Mouse (Mus musculus) forebrain, embryonic 16.5 days (tissue): Measurements from ENCODE around the gene Atp1b2. TPM values are rescaled to one million over a fixed set of nuclear protein-coding genes. Genes with fewer than 3 reads are reported as not detected.

Experiments
- ATAC-seq: fragments of 200-750 bp; cut with Nextera tagmentation; 2 replicates; pipeline ENCODE4 v1.8.0; 2017; ENCODE audit warnings: mild to moderate bottlenecking, moderate library complexity
- H3K27ac ChIP-seq: fragments of 300-500 bp; sonication (generic); 2 replicates; pipeline ENCODE4 v1.5.1; 2014; ENCODE audit warnings: low read length, control low read depth
- H3K27me3 ChIP-seq: fragments of 300-500 bp; sonication (generic); replicated peaks from 2 replicates; pipeline ENCODE4 v1.6.1; 2014; ENCODE audit warnings: low read length; ENCODE audit not compliant: control insufficient read depth, insufficient read depth
- H3K36me3 ChIP-seq: fragments of 300-500 bp; sonication (generic); 2 replicates; pipeline ENCODE4 v1.6.1; 2014; ENCODE audit not compliant: control insufficient read depth, insufficient read depth
- H3K4me1 ChIP-seq: fragments of 300-500 bp; sonication (generic); replicated peaks from 2 replicates; pipeline ENCODE4 v1.6.1; 2014; ENCODE audit warnings: low read length; ENCODE audit not compliant: control insufficient read depth, insufficient read depth
- H3K4me2 ChIP-seq: fragments of 300-500 bp; sonication (generic); 2 replicates; pipeline ENCODE4 v1.6.1; 2014; ENCODE audit warnings: mild to moderate bottlenecking, low read length, control low read depth
- H3K4me3 ChIP-seq: fragments of 300-500 bp; sonication (generic); replicated peaks from 2 replicates; pipeline ENCODE4 v1.5.1; 2014; ENCODE audit warnings: mild to moderate bottlenecking, low read length, control low read depth
- H3K9ac ChIP-seq: fragments of 300-500 bp; sonication (generic); replicated peaks from 2 replicates; pipeline ENCODE4 v1.6.1; 2014; ENCODE audit warnings: low read depth, low read length, control low read depth
- H3K9me3 ChIP-seq: fragments of 300-500 bp; sonication (generic); 2 replicates; pipeline ENCODE4 v1.6.1; 2016; ENCODE audit warnings: low read length; ENCODE audit not compliant: control insufficient read depth
- WGBS: fragments of 180-500 bp; shearing (Covaris S2); extraction: QIAGEN DNeasy Blood & Tissue Kit; methylation state at CpG from one replicate; pipeline ENCODE4 v1.1.7; 2014; 5-methylcytosine and 5-hydroxymethylcytosine counted together
- polyA plus RNA-seq: library from polyadenylated mRNA; unstranded; fragments of >200 nt; fragmentation: Nextera tagmentation; extraction: Ambion mirVana; gene quantifications from 2 replicates; pipeline ENCODE4 v1.2.1, GENCODE M21; 2015

Atp1b2 gene
- polyA plus RNA-seq, 1 experiment from 2014 or later, result 33.8 TPM

- no peaks in the 10 kb centered on the region for H3K27me3 ChIP-seq
- no peak overlapping the region for H3K4me2 ChIP-seq
- no peaks in the 10 kb centered on the region for H3K9me3 ChIP-seq
- H3K4me3 ChIP-seq, result no peak overlapping the region
- H3K36me3 ChIP-seq, result peaks cover 3% of the 10 kb centered on the region; the same call in 1 of the 2 replicates
- peaks cover 23% of the 10 kb centered on the region for H3K4me1 ChIP-seq
- H3K9ac ChIP-seq, result no peak overlapping the region
- no peak overlapping the region; the same call in 1 of the 2 replicates for H3K27ac ChIP-seq
- WGBS, result 8% methylated on average over 6 of the region's 6 CpGs
- ATAC-seq, result 0 out of 2 replicates have a peak, but pooled peaks have one; percentile 38
Measured at GRCm38 (mm10) chr11:69600098-69600497, 5.6 kb downstream of the Atp1b2 start.

- no peaks in the 10 kb centered on the region for H3K27me3 ChIP-seq
- peaks cover 17% of the 10 kb centered on the region for H3K4me1 ChIP-seq
- H3K27ac ChIP-seq, result no peak overlapping the region
- ATAC-seq, result no peak
- H3K4me3 ChIP-seq, result no peak overlapping the region
- H3K9me3 ChIP-seq, result no peaks in the 10 kb centered on the region
- no peak overlapping the region for H3K9ac ChIP-seq
- 11% methylated on average over 9 of the region's 9 CpGs for WGBS
- H3K36me3 ChIP-seq, result peaks cover 3% of the 10 kb centered on the region; the same call in 1 of the 2 replicates
- H3K4me2 ChIP-seq, result no peak overlapping the region
Measured at GRCm38 (mm10) chr11:69599436-69599835, 6.3 kb downstream of the Atp1b2 start.

- Histone ChIP-seq H3K9me3 (no peaks in the 10 kb centered on the region), H3K36me3 (peaks cover 5% of the 10 kb centered on the region; the same call in 1 of the 2 replicates), H3K27ac (no peak overlapping the region), H3K27me3 (no peaks in the 10 kb centered on the region), H3K4me2 (no peak overlapping the region), H3K4me3 (no peak overlapping the region), H3K9ac (no peak overlapping the region), H3K4me1 (peaks cover 8% of the 10 kb centered on the region)
- 96% methylated on average over 6 of the region's 6 CpGs for WGBS
- ATAC-seq, result no peak
Measured at GRCm38 (mm10) chr11:69594853-69595252, 10.9 kb downstream of the Atp1b2 start.

GRCm38 (mm10) chr11:69592799-69593198 is 12.9 kb downstream of the Atp1b2 start:
- H3K4me1 ChIP-seq, result peaks cover 6% of the 10 kb centered on the region
- no peaks in the 10 kb centered on the region for H3K9me3 ChIP-seq
- no peak overlapping the region for H3K4me3 ChIP-seq
- no peaks in the 10 kb centered on the region for H3K27me3 ChIP-seq
- 85% methylated on average over 4 of the region's 4 CpGs for WGBS
- peaks cover 18% of the 10 kb centered on the region for H3K36me3 ChIP-seq
- H3K9ac ChIP-seq, result no peak overlapping the region
- no peak overlapping the region for H3K4me2 ChIP-seq
- peak overlapping the region; percentile 29 for H3K27ac ChIP-seq
- no peak for ATAC-seq

GRCm38 (mm10) chr11:69591899-69592637 is 13.7 kb downstream of the Atp1b2 start:
- Histone ChIP-seq H3K36me3 (peaks cover 18% of the 10 kb centered on the region), H3K27me3 (no peaks in the 10 kb centered on the region), H3K9ac (no peak overlapping the region), H3K9me3 (no peaks in the 10 kb centered on the region), H3K4me3 (no peak overlapping the region), H3K4me2 (no peak overlapping the region), H3K27ac (peak overlapping the region; percentile 58), H3K4me1 (peaks cover 6% of the 10 kb centered on the region)
- ATAC-seq, result peak; percentile 93
- WGBS, result 46% methylated on average over 7 of the region's 7 CpGs

- no peak overlapping the region for H3K4me2 ChIP-seq
- H3K9ac ChIP-seq, result no peak overlapping the region
- H3K27me3 ChIP-seq, result no peaks in the 10 kb centered on the region
- H3K36me3 ChIP-seq, result peaks cover 18% of the 10 kb centered on the region
- H3K4me1 ChIP-seq, result peaks cover 6% of the 10 kb centered on the region
- no peaks in the 10 kb centered on the region for H3K9me3 ChIP-seq
- ATAC-seq, result no peak
- H3K4me3 ChIP-seq, result no peak overlapping the region
- H3K27ac ChIP-seq, result no peak overlapping the region
- 86% methylated on average over 3 of the region's 3 CpGs for WGBS
Measured at GRCm38 (mm10) chr11:69591424-69591823, 14.3 kb downstream of the Atp1b2 start.

- H3K36me3 ChIP-seq, result peaks cover 18% of the 10 kb centered on the region
- WGBS, result 94% methylated on average over 8 of the region's 8 CpGs
- no peaks in the 10 kb centered on the region for H3K27me3 ChIP-seq
- no peak overlapping the region for H3K27ac ChIP-seq
- no peak overlapping the region for H3K9ac ChIP-seq
- peaks cover 6% of the 10 kb centered on the region for H3K4me1 ChIP-seq
- no peak for ATAC-seq
- H3K9me3 ChIP-seq, result no peaks in the 10 kb centered on the region
- no peak overlapping the region for H3K4me3 ChIP-seq
- no peak overlapping the region for H3K4me2 ChIP-seq
Measured at GRCm38 (mm10) chr11:69590622-69591021, 15.1 kb downstream of the Atp1b2 start.

GRCm38 (mm10) chr11:69589207-69589834 is 16.4 kb downstream of the Atp1b2 start:
- no peak overlapping the region for H3K9ac ChIP-seq
- peaks cover 18% of the 10 kb centered on the region for H3K36me3 ChIP-seq

GRCm38 (mm10) chr11:69585718-69586325 is 19.9 kb downstream of the Atp1b2 start:
- H3K4me1 ChIP-seq, result peaks cover 9% of the 10 kb centered on the region
- no peak overlapping the region for H3K4me3 ChIP-seq
- H3K36me3 ChIP-seq, result peaks cover 18% of the 10 kb centered on the region
- H3K9me3 ChIP-seq, result no peaks in the 10 kb centered on the region
- WGBS, result 81% methylated on average over 7 of the region's 7 CpGs
- H3K27me3 ChIP-seq, result no peaks in the 10 kb centered on the region
- ATAC-seq, result no peak
- no peak overlapping the region for H3K9ac ChIP-seq
- no peak overlapping the region for H3K27ac ChIP-seq
- H3K4me2 ChIP-seq, result no peak overlapping the region

More at GRCm38 (mm10) chr11:69589207-69589834, 16.4 kb downstream of the Atp1b2 start:
- WGBS, result 92% methylated on average over 22 of the region's 22 CpGs
- peaks cover 6% of the 10 kb centered on the region for H3K4me1 ChIP-seq
- H3K9me3 ChIP-seq, result no peaks in the 10 kb centered on the region
- H3K4me2 ChIP-seq, result no peak overlapping the region
- no peak overlapping the region for H3K27ac ChIP-seq
- H3K27me3 ChIP-seq, result no peaks in the 10 kb centered on the region
- H3K4me3 ChIP-seq, result no peak overlapping the region
- no peak for ATAC-seq
